Mouse (Mus musculus): Measurements from ENCODE around the gene Gm21985.

DNA sequence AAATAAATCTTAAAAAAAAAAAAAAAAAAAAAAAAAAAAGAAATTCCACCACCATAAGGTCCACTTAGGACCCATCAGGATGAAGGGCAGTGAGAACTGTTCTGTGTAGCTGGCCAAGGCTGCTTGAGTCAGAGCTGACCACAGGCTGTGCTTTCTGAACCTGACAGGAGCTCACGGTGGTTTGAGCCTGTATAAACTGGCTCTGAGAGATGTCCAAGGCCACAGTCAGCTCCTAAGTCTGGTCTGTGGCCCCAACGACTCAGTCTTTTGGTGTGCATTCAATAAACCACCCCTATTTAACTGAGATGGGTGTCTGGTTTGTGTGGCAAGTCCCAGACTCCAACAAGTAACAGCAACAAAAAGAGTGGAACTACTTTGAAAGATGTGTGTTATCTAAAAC is 29.5 kb upstream of the Gm21985 start:
- TF ChIP-seq CTCF (IDR thresholded peaks at IDR 0.05; ENCODE audit: low read depth, low read length) (no peak), POLR2A (IDR thresholded peaks at IDR 0.05; ENCODE audit: insufficient read depth, low read length) (no peak)
